In the genomic region with DNA sequence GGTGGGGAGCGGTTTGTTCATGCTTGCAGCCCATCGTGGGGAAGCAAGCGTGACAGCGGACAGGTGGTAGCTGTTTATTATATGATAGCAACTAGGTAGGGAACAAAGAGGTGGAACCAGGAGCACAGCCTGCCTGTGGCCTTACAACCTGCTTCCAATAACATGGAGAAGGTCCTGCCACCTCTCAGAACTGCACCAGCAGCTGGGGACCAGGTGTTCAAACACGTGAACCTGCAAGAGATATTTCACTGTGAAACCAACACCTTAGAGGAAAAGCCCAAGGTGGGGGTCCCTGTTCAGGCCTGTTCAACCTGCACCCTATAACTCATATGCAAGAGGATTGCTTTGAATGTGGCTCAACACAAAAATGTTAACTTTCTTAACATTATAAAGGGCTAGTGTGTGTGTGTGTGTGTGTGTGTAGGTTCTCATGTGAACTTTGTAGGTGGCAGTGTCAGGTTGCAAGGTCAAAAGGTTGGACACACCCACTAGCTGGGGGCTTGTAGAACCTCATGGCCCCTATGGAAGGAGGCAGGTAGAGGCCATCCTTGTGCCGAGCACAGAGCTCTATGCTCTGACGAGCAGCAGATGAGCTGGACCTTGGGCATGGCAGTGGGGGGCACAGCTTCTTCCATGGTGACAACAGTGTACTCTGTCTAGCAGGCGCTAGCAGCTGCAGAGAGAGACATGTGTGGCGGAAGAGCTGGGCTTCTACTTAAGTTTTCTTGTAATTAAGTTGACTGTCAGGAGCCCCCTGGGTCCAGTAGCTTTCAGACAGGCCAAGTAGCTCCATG, we compare ENCODE assay signal across 9 mouse cellular contexts.
DNase-seq lines count a peak whose midpoint lies in the region; ATAC-seq and TF ChIP-seq lines count a peak whose summit lies in the region.
"Had no signal": no experiment of that assay in that cellular context is flagged by ENCODE, and none has a peak within 500 bp of the region (broad histone marks: within the 10 kb centered on the region; RNA-seq: fewer than 3 reads in every experiment).

No protein-coding gene starts in this region.

- no peaks in the 10 kb centered on the region for H3K9me3 ChIP-seq in heart, postnatal 0 days (replicated peaks; ENCODE audit: control insufficient read depth, low read length)
- H3K9me3 ChIP-seq in embryonic facial prominence, embryonic 12.5 days: no peaks in the 10 kb centered on the region
- no peaks in the 10 kb centered on the region for H3K9me3 ChIP-seq in limb, embryonic 15.5 days

- no peaks in the 10 kb centered on the region for H3K27me3 ChIP-seq in heart, postnatal 0 days (ENCODE audit: control insufficient read depth, insufficient read depth, low read length)
- H3K27me3 ChIP-seq in embryonic facial prominence, embryonic 12.5 days: no peaks in the 10 kb centered on the region
- no peaks in the 10 kb centered on the region for H3K27me3 ChIP-seq in limb, embryonic 15.5 days

- H3K4me1 ChIP-seq in heart, postnatal 0 days (ENCODE audit: control insufficient read depth, insufficient read depth): 0 out of 2 replicates have a peak, but pooled peaks cover 10% of the 10 kb centered on the region
- peaks cover 19% of the 10 kb centered on the region for H3K4me1 ChIP-seq in embryonic facial prominence, embryonic 12.5 days
- peaks cover 19% of the 10 kb centered on the region for H3K4me1 ChIP-seq in limb, embryonic 15.5 days

- TF ChIP-seq EP300 in heart, postnatal 0 days (IDR thresholded peaks at IDR 0.05; ENCODE audit: low read depth): no peak

- H3K4me3 ChIP-seq in heart, postnatal 0 days (ENCODE audit: low read depth, low read length): no peak overlapping the region
- H3K4me3 ChIP-seq in embryonic facial prominence, embryonic 12.5 days: no peak overlapping the region
- H3K4me3 ChIP-seq in limb, embryonic 15.5 days: no peak overlapping the region
- H3K4me3 ChIP-seq: erythroblast, embryonic 14.5 days had no signal

- DNase-seq in heart, postnatal 0 days (ENCODE audit: low spot score): no peak
- no peak for DNase-seq in heart, postnatal 14 days
- DNase-seq in forelimb bud, embryonic 11.5 days (ENCODE audit: low read depth, low spot score): peak; percentile 61
- no peak for DNase-seq in urinary bladder, adult 2 months (ENCODE audit: low spot score)
- no peak for DNase-seq in gastrocnemius, postnatal 10 days
- DNase-seq in cerebellum, adult 11 months: no peak

- 69% methylated on average over 9 of the region's 9 CpGs for whole genome bisulfite sequencing in heart, postnatal 0 days
- WGBS in embryonic facial prominence, embryonic 12.5 days: 44% methylated on average over 9 of the region's 9 CpGs
- 39% methylated on average over 9 of the region's 9 CpGs for WGBS in limb, embryonic 15.5 days

- H3K4me2 ChIP-seq in heart, postnatal 0 days (ENCODE audit: low read depth, low read length): 0 out of 2 replicates have a peak overlapping the region, but pooled peaks have one; percentile 20
- H3K4me2 ChIP-seq in embryonic facial prominence, embryonic 12.5 days (replicated peaks): peak overlapping the region; percentile 7; the same call in 1 of the 2 replicates
- no peak overlapping the region for H3K4me2 ChIP-seq in limb, embryonic 15.5 days

- no peak overlapping the region for H3K27ac ChIP-seq in heart, postnatal 0 days (ENCODE audit: low read depth)
- H3K27ac ChIP-seq in embryonic facial prominence, embryonic 12.5 days: peak overlapping the region; percentile 37
- 0 out of 2 replicates have a peak overlapping the region, but pooled peaks have one; percentile 1 for H3K27ac ChIP-seq in limb, embryonic 15.5 days

- H3K36me3 ChIP-seq in heart, postnatal 0 days (replicated peaks; ENCODE audit: control insufficient read depth, insufficient read depth, low read length): no peaks in the 10 kb centered on the region
- H3K36me3 ChIP-seq in embryonic facial prominence, embryonic 12.5 days: no peaks in the 10 kb centered on the region
- no peaks in the 10 kb centered on the region for H3K36me3 ChIP-seq in limb, embryonic 15.5 days

- intact Hi-C loops in heart, postnatal 14 days (cut with DNase I): no loop called here

- no peak for ATAC-seq in heart, postnatal 0 days (ENCODE audit: insufficient read depth, low read depth)
- peak; percentile 6; the same call in 1 of the 2 replicates for ATAC-seq in embryonic facial prominence, embryonic 12.5 days (ENCODE audit: insufficient number of reproducible peaks, insufficient read depth, low FRiP score, low TSS enrichment)
- no peak for ATAC-seq in limb, embryonic 15.5 days (ENCODE audit: insufficient number of reproducible peaks, low FRiP score, low TSS enrichment, low read depth)

- TF ChIP-seq CTCF in heart, postnatal 0 days (IDR thresholded peaks at IDR 0.05; ENCODE audit: low read depth): no peak

- no peak overlapping the region for H3K9ac ChIP-seq in heart, postnatal 0 days (replicated peaks; ENCODE audit: low read depth, low read length)
- H3K9ac ChIP-seq in embryonic facial prominence, embryonic 12.5 days: no peak overlapping the region
- H3K9ac ChIP-seq in limb, embryonic 15.5 days: no peak overlapping the region
